Mouse (Mus musculus) naive thymus-derived CD4-positive, alpha-beta T cell, adult 2 months (primary cell): ENCODE measurements around the gene Ifngr2.

Experiments
- DNase-seq: peaks from one replicate; pipeline ENCODE4 v3.0.0-alpha.2; 2011; ENCODE audit warnings: low read depth

Gene Ifngr2

DNA sequence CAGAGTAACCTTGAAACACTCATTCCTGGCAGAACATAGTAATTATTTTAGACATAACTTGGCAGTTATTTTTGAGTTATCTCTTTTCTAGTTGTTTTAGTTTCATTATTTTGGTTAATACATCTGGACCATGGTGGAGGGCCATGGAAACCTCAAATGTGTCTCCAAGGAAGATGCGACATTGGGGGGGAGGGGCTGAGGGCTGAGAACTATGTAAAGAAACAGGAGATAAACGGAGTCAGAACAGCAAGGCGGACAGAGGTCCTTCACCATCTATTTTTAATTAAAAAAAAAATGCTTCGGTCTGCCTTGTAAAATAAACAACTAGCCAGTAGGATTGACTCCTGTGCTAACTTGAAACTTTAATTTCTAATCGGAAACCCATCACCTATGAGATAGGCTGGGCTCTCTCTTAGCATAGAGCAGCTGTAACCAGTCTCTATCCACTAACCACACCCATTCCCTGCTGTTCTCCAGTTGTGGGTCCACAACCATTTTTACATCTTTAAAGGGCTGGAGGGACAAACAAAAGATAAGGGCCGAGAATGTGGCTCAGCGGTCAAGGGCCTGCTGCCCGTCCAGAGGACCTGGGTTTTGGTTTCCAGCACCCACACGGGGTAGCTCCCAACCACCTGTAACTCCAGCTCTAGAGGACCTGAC lies 18.6 kb downstream of the Ifngr2 start:
- DNase-seq: no peak

DNA sequence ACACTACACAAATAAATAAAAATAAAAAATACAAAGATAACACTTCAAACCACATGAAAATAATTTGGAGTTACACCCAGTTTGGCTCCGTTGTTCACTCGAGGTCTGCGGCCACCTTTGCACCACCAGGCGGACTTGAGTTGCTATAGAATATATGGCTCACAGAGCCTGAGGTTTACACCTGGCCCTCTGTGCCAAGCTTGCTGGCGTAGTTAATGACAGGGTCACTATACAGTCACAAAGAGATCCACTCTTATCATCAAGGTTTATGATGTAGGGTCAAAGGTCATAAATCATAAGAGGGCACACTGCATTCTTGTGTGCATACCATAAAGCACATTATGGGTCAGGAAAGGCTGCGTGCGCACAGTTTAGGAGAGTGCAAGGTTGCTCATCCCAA lies 19.1 kb downstream of the Ifngr2 start:
- DNase-seq: no peak

DNA sequence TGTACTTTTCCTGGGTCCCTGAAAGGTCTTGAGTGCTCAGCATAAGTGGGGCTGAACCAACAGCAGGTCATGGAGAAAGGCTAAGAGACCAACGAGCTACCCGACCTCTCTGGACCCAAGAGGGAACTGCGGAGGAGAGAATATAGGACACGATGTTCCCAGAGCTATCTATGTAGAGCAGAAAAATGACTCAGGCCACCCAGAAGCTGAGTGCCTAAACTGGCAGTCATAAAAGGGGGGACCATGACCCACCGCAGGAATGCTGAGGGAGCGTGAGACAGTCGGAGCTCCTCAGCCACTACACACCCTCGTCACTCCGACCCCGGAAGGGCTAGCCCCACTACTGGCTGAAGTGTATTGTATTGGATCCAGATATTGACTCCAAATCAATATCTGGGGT lies 22.1 kb downstream of the Ifngr2 start:
- DNase-seq: no peak

DNA sequence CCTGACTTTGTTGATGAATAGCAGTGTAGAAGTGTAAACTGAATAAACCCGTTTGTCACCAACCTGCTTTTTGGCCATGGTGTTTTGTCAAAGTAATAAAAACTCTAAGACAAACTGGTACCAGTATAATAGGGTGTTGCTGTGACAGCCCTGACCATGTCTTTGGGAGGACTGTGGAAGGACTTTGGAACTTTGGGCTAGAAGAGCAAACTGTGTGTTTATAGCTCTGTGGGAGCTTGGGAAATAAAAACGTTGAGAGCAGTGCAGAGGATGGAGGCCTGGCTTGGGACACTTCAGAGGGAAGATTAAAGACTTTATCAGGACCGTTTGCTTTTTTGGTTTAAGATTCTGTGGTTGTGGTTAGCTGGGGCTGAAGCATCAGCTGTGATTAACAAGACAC lies 24.2 kb downstream of the Ifngr2 start:
- DNase-seq: no peak

DNA sequence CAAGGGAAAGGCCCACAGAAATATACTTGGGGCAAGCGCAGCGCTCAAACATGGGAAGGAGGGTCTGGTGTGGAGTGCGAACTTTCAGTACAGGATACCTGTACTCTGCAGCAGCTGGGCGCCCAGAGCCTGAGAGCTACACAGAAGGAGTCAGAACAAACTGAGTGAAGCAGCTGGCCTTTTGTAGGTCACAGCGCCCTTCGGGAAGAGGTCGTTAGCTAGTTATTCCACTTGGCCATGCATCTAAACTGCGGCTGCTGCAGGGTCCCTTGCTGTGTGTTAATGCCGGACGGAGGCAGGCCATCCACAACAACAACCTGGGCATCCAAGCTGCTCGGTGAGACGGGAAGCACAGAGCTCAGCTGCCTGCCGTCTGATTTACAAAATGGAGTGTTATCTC lies 28.3 kb downstream of the Ifngr2 start:
- no peak for DNase-seq

DNA sequence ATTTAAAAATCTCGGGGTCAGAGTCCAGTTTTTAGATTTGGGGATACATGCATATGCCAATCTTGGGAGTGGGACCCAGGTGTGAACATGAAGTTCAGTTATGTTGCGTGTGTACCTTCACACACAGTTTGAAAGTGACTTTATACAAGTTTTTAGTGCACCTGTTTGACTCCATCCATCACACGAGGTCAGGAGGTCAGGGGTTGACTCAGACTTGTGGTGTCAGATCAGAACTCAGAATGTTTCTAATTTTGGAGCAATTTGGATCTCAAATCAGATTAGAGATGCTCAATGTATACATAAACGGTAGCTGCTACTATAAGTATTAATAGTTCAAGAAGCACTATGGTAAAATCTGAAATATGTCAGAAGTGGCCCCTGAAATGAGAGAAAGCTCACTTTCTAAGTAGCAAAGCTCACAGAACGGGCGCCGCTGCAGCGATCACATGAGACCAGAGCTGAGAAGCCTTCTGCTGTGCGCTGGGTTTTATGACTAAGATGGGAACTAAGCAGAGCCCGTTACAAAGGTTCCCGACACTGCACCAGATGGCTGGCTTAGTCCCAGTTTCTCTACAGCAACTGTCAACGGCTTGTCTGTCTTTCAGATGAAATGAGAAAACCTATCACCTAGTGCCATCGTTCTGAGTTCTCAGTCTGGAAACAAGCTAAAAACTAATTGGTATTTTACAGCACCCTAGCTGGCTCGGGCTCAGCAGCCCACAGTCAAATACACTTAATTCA lies 32.3 kb downstream of the Ifngr2 start:
- no peak for DNase-seq

DNA sequence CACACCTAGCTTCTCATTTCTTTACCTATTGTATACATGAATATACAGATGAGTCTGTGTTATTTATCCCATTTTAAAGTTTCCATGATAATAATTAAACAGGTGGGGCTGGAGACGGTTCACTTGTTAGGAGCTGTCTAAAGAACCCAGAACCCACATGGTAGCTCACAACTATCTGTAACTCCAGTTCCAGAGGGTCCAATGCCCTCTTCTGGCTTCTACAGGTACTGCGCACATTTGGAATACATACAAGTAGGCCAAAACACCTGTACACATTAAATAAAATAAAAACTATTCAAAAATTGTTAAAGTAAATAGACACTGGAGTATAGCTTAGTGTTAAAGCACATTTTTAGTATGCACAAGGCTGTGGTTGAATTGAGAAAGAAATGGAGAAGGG lies 35.4 kb downstream of the Ifngr2 start:
- peak; percentile 71 for DNase-seq

DNA sequence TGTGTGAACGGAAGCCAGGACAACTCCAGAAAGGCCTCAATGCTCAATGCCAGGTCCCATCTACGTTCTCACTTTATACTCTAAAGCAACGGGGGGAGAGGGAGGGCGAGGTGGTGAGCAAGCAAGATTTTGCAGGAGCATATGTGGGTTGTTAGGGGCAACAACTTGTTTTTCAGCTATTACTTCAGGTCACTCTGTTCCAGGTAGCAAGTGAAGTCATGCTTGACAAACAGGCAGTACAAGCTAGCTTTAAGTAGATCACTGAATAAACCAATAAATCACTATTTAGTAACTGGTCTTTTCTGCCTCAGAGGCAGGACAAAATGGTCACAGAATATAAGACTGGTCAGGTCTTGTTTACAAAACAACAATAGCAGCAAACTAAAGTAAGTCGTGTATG lies 38.7 kb downstream of the Ifngr2 start:
- no peak for DNase-seq

DNA sequence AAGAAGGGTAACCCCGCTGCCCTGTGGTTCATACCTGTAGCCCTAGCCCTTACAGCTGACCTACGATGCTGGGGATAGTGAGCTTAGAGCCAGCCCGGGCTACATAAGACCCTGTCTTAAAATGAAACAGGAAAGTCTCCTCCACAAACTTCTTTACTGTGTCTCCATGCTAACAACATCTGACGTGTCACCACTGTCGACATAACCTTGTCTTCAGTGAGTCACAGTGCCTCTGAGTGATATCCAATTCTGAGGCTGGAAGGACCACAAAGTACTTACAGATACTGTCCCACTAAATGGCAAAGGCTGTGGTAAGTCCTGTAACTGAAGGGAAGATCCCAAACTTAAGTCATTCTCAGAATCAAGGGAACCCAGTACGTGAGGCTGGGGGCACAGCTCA lies 39.4 kb downstream of the Ifngr2 start:
- DNase-seq: no peak

DNA sequence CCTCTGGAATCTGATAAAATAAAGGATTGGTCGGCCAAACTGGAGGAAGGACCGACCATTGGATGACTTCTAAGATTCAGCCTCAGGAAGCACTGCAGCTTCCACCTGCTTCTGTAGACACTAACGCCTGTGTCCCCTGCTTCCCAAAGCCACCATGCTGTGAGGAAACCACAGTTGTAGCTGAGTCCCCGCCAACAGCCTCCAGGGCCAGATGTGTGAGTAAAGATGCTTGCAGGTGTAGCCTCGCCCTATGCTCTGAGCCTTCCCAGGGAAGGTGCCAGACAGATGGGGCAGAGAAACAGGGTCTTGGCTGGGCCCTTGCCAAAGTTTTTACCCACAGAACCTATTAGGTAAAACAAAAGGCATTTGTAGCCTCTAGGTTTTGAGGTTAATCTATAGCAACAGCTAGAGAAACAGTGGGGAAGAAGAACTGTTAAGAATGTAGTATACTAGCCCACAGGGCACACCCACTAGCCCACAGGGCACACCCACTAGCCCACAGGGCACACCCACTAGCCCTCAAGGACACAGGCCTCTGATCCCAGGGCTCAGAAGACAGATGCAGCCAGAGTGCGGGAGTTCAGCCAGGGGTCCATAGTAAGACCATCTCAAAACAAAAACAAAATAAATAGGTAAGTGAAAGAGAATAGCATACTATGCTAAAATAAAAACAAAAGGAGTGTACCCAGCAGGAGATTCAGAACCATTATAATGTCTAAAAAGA lies 41.0 kb downstream of the Ifngr2 start:
- no peak for DNase-seq

DNA sequence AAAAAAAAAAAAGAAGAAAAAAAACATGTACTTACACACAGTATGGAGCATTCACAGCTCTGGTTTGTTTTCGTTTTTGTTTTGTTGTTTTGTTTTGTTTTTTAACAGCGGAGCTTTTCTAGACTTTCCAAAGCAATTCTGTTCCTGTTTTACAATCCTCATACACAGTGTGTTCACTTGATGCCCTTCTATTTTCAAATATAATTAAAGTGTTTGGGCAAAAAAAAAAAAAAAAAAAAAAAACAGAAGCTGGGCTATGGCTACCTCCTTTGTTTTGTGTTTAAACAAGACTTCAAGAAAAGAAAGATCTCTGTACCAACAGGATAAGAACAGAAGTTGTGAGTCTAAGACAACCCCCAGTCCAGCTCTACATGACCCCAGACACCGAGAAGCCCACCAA lies 41.8 kb downstream of the Ifngr2 start:
- DNase-seq: no peak

DNA sequence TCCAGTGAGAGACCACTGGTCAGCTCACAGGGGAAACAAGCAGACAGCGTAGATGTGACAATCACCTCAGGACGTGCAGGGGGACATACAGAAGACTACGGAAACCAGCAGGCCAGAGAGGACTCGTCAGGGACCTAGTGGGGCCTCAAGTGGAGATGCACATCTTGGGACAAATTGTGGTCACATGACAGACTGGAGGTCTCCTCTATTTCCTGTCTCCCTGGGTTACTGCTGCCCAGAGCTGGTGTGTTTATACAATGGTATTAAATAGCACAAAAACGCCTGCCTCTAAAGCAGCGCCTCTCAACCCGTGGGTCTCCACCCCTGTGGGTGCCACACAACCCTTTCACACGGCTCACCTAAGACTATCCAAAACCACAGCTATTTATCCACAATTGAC lies 45.3 kb downstream of the Ifngr2 start:
- no peak for DNase-seq

DNA sequence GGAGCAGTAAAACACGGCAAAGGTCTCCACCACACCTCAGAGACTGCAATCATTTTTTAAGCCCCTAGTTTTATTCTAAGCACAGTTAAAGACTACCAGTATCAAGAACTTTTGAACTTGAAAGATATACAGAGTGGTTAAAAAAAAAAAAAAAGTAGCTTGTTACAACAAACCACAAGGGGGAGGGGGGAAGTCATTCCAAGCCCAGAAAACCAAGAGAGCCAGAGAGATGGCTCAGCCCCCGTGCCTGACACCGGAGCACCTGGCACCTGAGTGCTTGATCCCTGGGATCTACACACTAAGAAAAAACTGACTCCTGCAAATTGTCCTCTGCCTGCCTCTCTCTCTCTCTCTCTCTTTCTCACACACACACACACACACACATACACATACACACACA lies 46.4 kb downstream of the Ifngr2 start:
- DNase-seq: peak; percentile 60

DNA sequence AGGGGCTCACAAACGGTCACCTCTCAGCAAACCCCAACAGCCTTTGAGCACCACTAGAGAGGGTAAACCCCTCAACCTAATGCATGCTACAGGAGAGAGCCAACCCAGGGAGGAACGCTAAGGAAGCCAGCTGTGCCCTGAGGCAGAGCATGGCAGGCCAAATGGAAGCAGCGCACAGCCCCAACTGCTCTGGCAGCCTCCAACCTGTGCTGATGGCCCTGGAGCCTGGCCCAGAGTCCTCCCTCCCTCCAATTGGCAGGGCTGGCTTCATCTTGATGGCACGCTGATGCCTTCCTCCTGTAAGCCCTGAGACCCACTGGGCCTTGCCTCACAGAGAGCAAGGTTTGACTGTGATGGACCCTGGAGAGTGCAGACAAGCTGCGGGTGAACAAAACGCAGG lies 48.2 kb downstream of the Ifngr2 start:
- DNase-seq: no peak

DNA sequence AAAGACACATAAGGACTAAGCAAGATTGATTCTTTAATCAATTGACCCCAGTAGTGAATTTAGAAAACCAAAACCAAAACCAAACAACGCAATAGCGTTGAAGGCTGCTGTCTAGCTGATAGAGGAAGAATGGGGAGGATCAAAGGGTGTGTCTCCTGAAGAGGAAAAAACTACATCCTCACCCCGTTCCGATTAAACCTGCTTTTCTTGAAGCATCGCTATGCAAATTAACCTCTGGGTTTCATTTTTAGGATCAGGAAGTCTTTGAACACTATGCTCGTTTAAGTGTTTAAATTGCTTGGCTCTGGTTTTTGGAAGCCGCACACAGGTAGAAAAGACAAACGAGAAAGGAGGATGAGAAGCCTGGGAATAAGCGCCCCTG lies 49.5 kb downstream of the Ifngr2 start:
- DNase-seq: peak; percentile 85

DNA sequence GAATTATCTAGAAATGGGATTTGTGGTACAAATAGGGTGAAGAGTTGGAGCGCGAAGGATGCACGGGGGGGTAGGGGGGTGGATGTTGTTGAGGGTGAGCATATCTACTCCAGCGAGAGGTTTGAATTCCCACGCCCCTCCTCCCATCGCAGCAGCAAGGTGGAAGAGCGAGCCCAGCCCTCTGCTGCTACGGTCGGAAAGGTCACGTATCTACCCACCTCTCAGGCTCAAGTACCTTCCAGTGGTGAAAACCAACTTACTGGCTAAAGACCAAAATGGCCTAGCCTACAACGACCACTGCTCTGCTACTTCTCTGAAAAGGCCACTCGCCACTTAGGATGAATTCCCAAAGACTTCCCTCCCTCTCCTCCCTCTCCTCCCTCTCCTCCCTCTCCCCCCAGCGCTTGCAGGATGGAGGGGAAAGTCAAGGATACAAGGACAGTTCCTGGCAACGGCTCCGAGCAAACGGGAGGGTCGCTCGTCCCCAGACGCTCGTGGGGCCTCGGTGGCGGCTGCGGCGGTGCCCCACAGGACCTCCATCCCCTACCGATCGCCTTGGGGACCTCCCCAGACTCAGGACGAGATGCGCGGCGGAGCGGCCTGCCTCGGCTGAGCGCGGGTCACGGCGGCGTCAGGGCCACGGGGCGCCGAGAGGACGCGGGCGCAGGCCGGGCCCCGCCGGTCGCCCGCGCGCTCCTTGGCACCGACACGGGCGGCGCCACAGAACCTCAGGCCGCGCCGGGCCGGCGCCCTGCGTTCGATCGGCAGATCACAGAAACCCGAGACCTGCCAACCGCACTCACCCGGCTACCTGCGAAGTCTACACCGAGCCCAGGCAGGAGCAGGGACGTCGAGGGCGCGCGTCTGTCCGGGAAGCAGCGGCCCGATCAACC lies 50.2 kb downstream of the Ifngr2 start:
- no peak for DNase-seq

DNA sequence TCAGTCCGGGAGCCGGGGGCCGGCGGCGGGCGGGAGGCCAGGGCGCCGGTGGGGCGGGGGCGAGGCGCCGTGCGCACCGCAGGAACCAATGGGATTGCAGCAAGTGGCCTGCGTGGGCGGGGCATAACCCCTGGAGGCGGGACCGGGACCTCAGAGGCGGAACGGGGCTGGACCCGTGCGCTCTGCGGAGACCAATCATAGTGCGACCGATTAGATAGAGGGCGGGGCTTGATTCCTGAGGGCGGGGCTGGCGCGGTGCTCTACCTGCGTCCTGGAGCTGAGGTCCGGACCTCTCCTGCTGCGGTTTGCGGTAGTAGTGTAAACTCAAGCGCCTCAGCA lies 50.8 kb downstream of the Ifngr2 start, which contains the start of gene Tmem50b:
Tmem50b (minus strand) TSS at position 129 of the 339 bp plus-strand sequence.
- peak; percentile 99 for DNase-seq

DNA sequence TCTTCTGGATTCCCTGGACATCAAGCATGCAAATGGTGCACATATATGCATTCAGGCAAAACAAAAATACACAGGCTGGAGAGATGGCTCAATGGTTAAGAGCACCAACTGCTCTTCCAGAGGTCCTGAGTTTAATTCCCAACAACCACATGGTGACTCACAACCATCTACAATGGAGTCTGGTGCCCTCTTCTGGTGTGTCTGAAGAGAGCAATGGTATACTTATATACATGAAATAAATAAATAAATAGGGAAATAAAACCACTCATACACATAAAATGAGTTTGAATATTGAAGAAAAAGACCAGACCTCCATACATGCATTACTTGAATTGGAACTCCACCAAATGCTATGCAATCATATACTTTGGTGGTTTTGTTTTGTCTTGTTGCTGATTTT lies 52.4 kb downstream of the Ifngr2 start:
- DNase-seq: no peak

DNA sequence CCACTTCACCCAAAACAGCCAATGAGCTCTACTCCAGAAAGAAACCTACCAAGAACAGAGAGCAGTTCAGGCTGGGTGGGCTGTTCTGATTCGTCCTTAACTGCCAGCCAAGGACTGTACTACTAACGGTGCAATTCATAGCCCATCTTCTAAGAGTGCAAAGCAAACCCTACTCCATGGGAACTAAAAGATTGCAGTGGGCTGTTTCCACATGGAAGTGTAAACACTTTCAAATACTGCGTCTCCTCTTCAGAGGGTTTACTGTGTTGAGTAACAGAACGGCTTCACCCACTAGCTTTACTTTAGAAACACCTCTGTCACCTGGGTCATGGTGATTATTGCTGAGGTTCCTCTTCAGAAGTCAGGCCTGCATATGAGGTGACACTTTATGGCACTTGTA lies 54.2 kb downstream of the Ifngr2 start:
- DNase-seq: no peak

DNA sequence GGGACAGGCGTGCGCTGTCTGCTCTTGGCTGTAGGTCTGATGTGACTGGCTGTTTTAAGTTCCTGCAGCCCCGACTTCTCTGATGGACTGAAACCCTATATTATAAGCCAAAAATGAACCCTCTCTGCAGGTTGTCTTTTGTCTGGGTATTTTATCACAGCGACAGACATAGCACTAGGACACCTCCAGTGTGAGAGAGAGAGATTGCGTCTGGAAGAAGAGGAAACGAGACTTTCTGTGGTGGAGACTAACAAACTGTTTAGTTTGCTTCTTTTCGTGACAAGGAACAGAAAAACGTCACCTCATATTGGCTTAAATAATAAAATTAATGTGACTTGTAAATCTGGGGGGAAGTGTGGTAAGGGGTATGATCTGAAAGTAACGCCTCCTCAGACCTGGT lies 54.8 kb downstream of the Ifngr2 start:
- no peak for DNase-seq

DNA sequence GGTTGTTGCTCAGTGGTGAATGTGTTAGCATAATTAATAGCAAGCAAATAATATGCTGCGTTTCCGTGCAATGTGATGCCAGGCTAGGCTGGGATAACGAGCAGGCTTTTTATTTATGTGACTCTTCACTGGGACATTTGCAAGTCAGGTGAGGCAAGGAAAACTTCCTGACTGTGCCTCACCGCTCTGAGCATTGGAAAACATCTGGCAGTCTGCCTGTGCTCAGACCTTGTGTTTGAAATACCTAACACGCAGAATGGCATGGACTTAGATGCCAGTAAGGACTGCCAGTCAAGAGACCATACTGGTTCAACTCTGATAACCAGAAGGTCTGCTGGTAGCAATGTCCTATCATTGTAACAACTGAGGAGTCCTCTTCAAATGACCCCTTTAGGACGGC lies 58.3 kb downstream of the Ifngr2 start:
- no peak for DNase-seq

DNA sequence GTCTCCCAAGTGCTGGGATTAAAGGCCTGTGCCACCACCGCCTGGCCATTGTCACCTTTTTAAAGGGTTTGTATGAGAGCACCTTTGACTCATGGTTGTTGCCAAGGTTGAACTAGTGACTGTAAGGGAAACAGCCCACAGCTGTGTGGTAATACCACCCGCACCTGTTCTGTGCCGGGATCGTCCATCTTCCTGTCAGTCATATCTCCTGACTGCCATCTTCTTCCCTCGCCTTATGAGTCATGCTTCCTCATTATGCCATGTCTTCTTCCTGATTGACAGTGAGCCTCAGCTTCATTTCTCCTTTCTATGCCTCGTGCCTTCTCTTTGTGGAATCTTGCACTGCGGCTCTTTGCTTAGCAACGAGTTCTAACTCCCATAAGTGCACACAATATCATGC lies 60.1 kb downstream of the Ifngr2 start:
- DNase-seq: no peak
